In genomic region chr4:95558271-95558888, GRCm38 (mm10) we compare ENCODE assay signal across 8 mouse cellular contexts. TPM values are rescaled to one million over a fixed set of nuclear protein-coding genes. Genes with fewer than 3 reads are reported as not detected.
DNase-seq lines count a peak whose midpoint lies in the region; ATAC-seq lines count a peak whose summit lies in the region.

No protein-coding gene starts in this region.

- DNase-seq in layer of hippocampus, postnatal 10 days (ENCODE audit: low spot score in 2 of 2), result peak; percentile 16 to 27
- no peak for DNase-seq in layer of hippocampus, adult 8-10 months (ENCODE audit: low spot score in 2 of 2)
- DNase-seq in adrenal gland, adult (ENCODE audit: inconsistent age in 2 of 2, low spot score in 1 of 2), result peak; percentile 58 to 78
- DNase-seq in fibroblast of lung, adult 2 months (ENCODE audit: low read depth), result peak; percentile 19
- DNase-seq in induced T-regulatory cell, adult 2 months (ENCODE audit: low read depth), result peak; percentile 3
- DNase-seq in testis, postnatal 14 days (ENCODE audit: low spot score), result peak; percentile 31
- DNase-seq in thymus, postnatal 10 days (ENCODE audit: low spot score in 2 of 2), result no peak

- H3K9ac ChIP-seq in lung, embryonic 15.5 days, result no peak overlapping the region

- no peak for ATAC-seq in lung, embryonic 15.5 days (ENCODE audit: borderline replicate concordance, extremely low read depth, low FRiP score, low TSS enrichment)

- 44% methylated on average over 4 of the region's 4 CpGs for WGBS in lung, embryonic 15.5 days

- H3K9me3 ChIP-seq in lung, embryonic 15.5 days, result no peaks in the 10 kb centered on the region

- no peak overlapping the region for H3K4me3 ChIP-seq in lung, embryonic 15.5 days

- H3K27me3 ChIP-seq in lung, embryonic 15.5 days, result no peaks in the 10 kb centered on the region

- H3K4me1 ChIP-seq in lung, embryonic 15.5 days, result peaks cover 19% of the 10 kb centered on the region

- H3K4me2 ChIP-seq in lung, embryonic 15.5 days, result peak overlapping the region; percentile 65

- H3K27ac ChIP-seq in lung, embryonic 15.5 days, result peak overlapping the region; percentile 90

- no peaks in the 10 kb centered on the region; the same call in 1 of the 2 replicates for H3K36me3 ChIP-seq in lung, embryonic 15.5 days

RNA-seq across cellular contexts. Expression of gene Fggy, which starts 1.1 kb away (rescaled TPM):
- 1 to 10 TPM; 7.9 to 9.9 TPM for total RNA-seq in layer of hippocampus, postnatal 10 days (2021)
- total RNA-seq in layer of hippocampus, adult 8-10 months (2022), result 10 to 100 TPM; 13.7 to 19.1 (median 17.5) TPM
- 8.1 and 8.6 TPM in 2 replicates for polyA plus RNA-seq in lung, embryonic 15.5 days (2015; fragmentation: Nextera tagmentation; extraction: Ambion mirVana)

Comparison
In these comparisons a context has a peak if more than half of its experiments do, and no peak if none do; other contexts are left out.
1. DNase-seq: peak in layer of hippocampus, postnatal 10 days (2 of 2), adrenal gland, adult (2 of 2), fibroblast of lung, adult 2 months (single experiment), induced T-regulatory cell, adult 2 months (single experiment) and testis, postnatal 14 days (single experiment); none in layer of hippocampus, adult 8-10 months (0 of 2) and thymus, postnatal 10 days (0 of 2).